Mouse (Mus musculus): ENCODE results near the gene Hist1h2ad. TPM values are rescaled to one million over a fixed set of nuclear protein-coding genes. Genes with fewer than 3 reads are reported as not detected.
"Not testable (repeated sequence)": the region's sequence is repeated elsewhere in the genome, so short reads cannot be mapped to it uniquely, and the experiment has no call there.

Gene Hist1h2ad
- polyA plus RNA-seq, 1 experiment from 2014 or later: 0.84 TPM

DNA sequence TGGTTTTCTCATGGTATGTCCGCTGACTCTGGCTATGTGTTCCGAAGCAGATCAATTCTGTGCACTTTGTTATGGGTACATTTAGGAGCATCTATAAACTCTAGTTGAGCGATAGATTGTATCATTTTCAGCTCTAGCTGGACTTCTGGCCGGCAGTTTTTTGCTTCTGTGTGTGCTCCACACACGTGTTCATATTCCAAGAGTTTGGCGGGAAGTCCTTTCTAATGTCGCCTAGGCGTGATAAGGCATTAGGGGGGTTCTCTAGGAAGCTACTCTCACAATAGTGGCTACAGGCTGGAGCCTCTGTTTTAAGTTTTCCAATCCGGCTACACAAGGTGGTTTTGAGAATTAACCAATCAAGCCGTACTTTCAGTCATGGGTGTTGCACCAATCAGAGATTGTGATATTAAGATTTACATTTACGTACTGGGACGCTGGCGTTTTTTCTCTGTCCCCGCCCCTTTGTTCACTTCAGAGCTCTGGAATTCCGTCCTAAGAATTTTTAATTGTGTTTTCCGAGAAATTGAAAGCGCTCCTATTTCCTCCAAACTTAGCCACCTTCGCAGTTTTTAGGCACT, 18.3 kb upstream of the Hist1h2ad start:
- peak overlapping the region; percentile 91 for H3K9ac ChIP-seq (ENCODE audit: low read depth, low read length)
- ATAC-seq (replicated peaks; ENCODE audit: low FRiP score) (peak; percentile 66), DNase-seq (ENCODE audit: low spot score) (peak; percentile 75)
- H3K27me3 ChIP-seq (replicated peaks; ENCODE audit: control insufficient read depth, insufficient read depth, low read length): no peaks in the 10 kb centered on the region
- peak overlapping the region; percentile 100 for H3K27ac ChIP-seq (ENCODE audit: low read depth, low read length)
- WGBS: under 1% methylated on average over 18 of the region's 18 CpGs
- H3K9me3 ChIP-seq (ENCODE audit: control insufficient read depth, low read length): no peaks in the 10 kb centered on the region
- H3K36me3 ChIP-seq (ENCODE audit: control insufficient read depth, insufficient read depth, low read length): no peaks in the 10 kb centered on the region
- H3K4me1 ChIP-seq (replicated peaks; ENCODE audit: control insufficient read depth, insufficient read depth, low read length): 0 out of 2 replicates have a peak, but pooled peaks cover 8% of the 10 kb centered on the region
- H3K4me3 ChIP-seq (ENCODE audit: low read depth, low read length): peak overlapping the region; percentile 56
- H3K4me2 ChIP-seq: peak overlapping the region; percentile 83

- 67% methylated on average over 3 of the region's 3 CpGs for WGBS
Observed at GRCm38 (mm10) chr13:23556906-23557305, 17.3 kb upstream of the Hist1h2ad start.

DNA sequence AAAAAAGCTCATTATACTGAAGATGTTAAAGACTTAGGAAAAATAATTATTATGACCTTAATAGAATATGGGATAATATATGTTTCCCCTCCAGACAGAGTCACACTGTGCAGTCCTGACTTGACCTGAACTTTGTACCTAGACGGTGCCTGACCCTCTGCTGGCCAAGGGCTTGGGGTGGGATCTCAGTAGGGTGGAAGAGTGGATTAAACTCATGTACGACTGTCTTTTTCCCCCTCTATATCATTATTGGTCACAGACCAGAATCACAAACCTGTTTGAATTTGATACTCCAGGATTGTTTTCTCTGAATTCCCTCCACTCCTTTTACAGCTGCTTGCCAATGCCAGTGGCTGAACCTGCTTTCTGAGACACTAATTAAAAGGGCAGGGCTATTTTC, 13.5 kb upstream of the Hist1h2ad start:
- ATAC-seq (replicated peaks; ENCODE audit: low FRiP score): not testable (repeated sequence)
- peak overlapping the region; percentile 50; the same call in 1 of the 2 replicates for H3K9ac ChIP-seq (ENCODE audit: low read depth, low read length)

More at GRCm38 (mm10) chr13:23556906-23557305, 17.3 kb upstream of the Hist1h2ad start:
- Histone ChIP-seq H3K9ac (ENCODE audit: low read depth, low read length) (peak overlapping the region; percentile 91; the same call in 1 of the 2 replicates), H3K4me1 (replicated peaks; ENCODE audit: control insufficient read depth, insufficient read depth, low read length) (0 out of 2 replicates have a peak, but pooled peaks cover 7% of the 10 kb centered on the region), H3K27ac (ENCODE audit: low read depth, low read length) (peak overlapping the region; percentile 100), H3K27me3 (replicated peaks; ENCODE audit: control insufficient read depth, insufficient read depth, low read length) (no peaks in the 10 kb centered on the region), H3K4me2 (peak overlapping the region; percentile 83), H3K9me3 (ENCODE audit: control insufficient read depth, low read length) (no peaks in the 10 kb centered on the region), H3K36me3 (ENCODE audit: control insufficient read depth, insufficient read depth, low read length) (no peaks in the 10 kb centered on the region), H3K4me3 (ENCODE audit: low read depth, low read length) (peak overlapping the region; percentile 56)
- ATAC-seq (replicated peaks; ENCODE audit: low FRiP score) (no peak), DNase-seq (ENCODE audit: low spot score) (no peak)

GRCm38 (mm10) chr13:23561531-23561882, 12.7 kb upstream of the Hist1h2ad start:
- Histone ChIP-seq H3K4me3 (ENCODE audit: low read depth, low read length) (peak overlapping the region; percentile 37), H3K9ac (ENCODE audit: low read depth, low read length) (peak overlapping the region; percentile 48), H3K4me2 (peak overlapping the region; percentile 48), H3K27ac (ENCODE audit: low read depth, low read length) (peak overlapping the region; percentile 100)
- H3K27me3 ChIP-seq (replicated peaks; ENCODE audit: control insufficient read depth, insufficient read depth, low read length); H3K9me3 ChIP-seq (ENCODE audit: control insufficient read depth, low read length); H3K4me1 ChIP-seq (replicated peaks; ENCODE audit: control insufficient read depth, insufficient read depth, low read length); ATAC-seq (replicated peaks; ENCODE audit: low FRiP score); H3K36me3 ChIP-seq (ENCODE audit: control insufficient read depth, insufficient read depth, low read length); DNase-seq (ENCODE audit: low spot score): not testable (repeated sequence)
- WGBS: 0% methylated on average over 2 of the region's 5 CpGs

More for the DNA sequence above, 13.5 kb upstream of the Hist1h2ad start:
- peak overlapping the region; percentile 64 for H3K27ac ChIP-seq (ENCODE audit: low read depth, low read length)
- H3K4me2 ChIP-seq: peak overlapping the region; percentile 47
- H3K9me3 ChIP-seq (ENCODE audit: control insufficient read depth, low read length); H3K27me3 ChIP-seq (replicated peaks; ENCODE audit: control insufficient read depth, insufficient read depth, low read length); H3K4me1 ChIP-seq (replicated peaks; ENCODE audit: control insufficient read depth, insufficient read depth, low read length); H3K36me3 ChIP-seq (ENCODE audit: control insufficient read depth, insufficient read depth, low read length): not testable (repeated sequence)
- peak; percentile 51 for DNase-seq (ENCODE audit: low spot score)
- 0 out of 2 replicates have a peak overlapping the region, but pooled peaks have one; percentile 10 for H3K4me3 ChIP-seq (ENCODE audit: low read depth, low read length)
- WGBS: 27% methylated on average over 2 of the region's 2 CpGs

DNA sequence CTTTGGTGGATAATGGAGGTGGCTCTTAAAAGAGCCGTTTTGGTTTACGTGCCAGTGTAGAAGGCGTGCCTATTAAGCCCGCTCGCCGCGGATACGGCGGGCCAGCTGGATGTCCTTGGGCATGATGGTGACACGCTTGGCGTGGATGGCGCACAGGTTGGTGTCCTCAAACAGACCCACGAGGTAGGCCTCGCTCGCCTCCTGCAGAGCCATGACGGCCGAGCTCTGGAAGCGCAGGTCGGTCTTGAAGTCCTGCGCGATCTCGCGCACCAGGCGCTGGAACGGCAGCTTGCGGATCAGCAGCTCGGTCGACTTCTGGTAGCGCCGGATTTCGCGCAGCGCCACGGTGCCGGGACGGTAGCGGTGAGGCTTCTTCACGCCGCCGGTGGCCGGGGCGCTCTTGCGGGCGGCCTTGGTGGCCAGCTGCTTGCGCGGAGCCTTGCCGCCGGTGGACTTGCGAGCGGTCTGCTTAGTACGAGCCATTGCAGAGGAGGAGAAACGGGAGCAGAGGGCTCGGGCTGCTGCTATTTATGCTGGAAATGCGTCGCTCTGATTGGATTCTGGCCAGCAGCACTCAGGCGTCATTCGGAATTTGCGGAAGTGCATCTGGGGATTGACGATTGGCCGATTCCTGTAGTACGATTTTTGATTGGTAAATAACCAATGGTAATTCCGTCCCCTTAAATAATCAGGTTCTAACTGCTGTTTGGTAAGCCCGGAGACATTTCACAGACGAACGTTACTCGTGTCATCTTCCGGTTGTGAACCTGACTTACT, 12.1 kb upstream of the Hist1h2ad start, which contains the start of gene Hist1h3e:
TSS of gene Hist1h3e (minus strand) at position 487 of the 777 bp plus-strand sequence.
- peak within 1 kb of the TSS; percentile 77 for H3K9ac ChIP-seq (ENCODE audit: low read depth, low read length)
- H3K4me2 ChIP-seq: peak within 1 kb of the TSS; percentile 81
- H3K36me3 ChIP-seq (ENCODE audit: control insufficient read depth, insufficient read depth, low read length); H3K27me3 ChIP-seq (replicated peaks; ENCODE audit: control insufficient read depth, insufficient read depth, low read length); H3K9me3 ChIP-seq (ENCODE audit: control insufficient read depth, low read length); H3K4me1 ChIP-seq (replicated peaks; ENCODE audit: control insufficient read depth, insufficient read depth, low read length): not testable (repeated sequence)
- peak; percentile 93 for ATAC-seq (replicated peaks; ENCODE audit: low FRiP score)
- peak within 1 kb of the TSS; percentile 100 for H3K27ac ChIP-seq (ENCODE audit: low read depth, low read length)
- peak; percentile 91 for DNase-seq (ENCODE audit: low spot score)
- H3K4me3 ChIP-seq (ENCODE audit: low read depth, low read length): peak within 1 kb of the TSS; percentile 39
- under 1% methylated on average over 55 of the region's 67 CpGs for WGBS

- Histone ChIP-seq H3K27ac (ENCODE audit: low read depth, low read length) (peak overlapping the region; percentile 100), H3K9me3 (ENCODE audit: control insufficient read depth, low read length) (no peaks in the 10 kb centered on the region), H3K4me1 (replicated peaks; ENCODE audit: control insufficient read depth, insufficient read depth, low read length) (no peaks in the 10 kb centered on the region), H3K9ac (ENCODE audit: low read depth, low read length) (peak overlapping the region; percentile 77), H3K4me2 (peak overlapping the region; percentile 81), H3K36me3 (ENCODE audit: control insufficient read depth, insufficient read depth, low read length) (no peaks in the 10 kb centered on the region), H3K27me3 (replicated peaks; ENCODE audit: control insufficient read depth, insufficient read depth, low read length) (no peaks in the 10 kb centered on the region), H3K4me3 (ENCODE audit: low read depth, low read length) (peak overlapping the region; percentile 39)
- peak; percentile 44 for DNase-seq (ENCODE audit: low spot score)
- WGBS: 2% methylated on average over 18 of the region's 18 CpGs
- ATAC-seq (replicated peaks; ENCODE audit: low FRiP score): peak; percentile 34
Observed at GRCm38 (mm10) chr13:23562699-23563462, 11.3 kb upstream of the Hist1h2ad start.

- no peaks in the 10 kb centered on the region for H3K9me3 ChIP-seq (ENCODE audit: control insufficient read depth, low read length)
- no peaks in the 10 kb centered on the region for H3K36me3 ChIP-seq (ENCODE audit: control insufficient read depth, insufficient read depth, low read length)
- H3K4me1 ChIP-seq (replicated peaks; ENCODE audit: control insufficient read depth, insufficient read depth, low read length): no peaks in the 10 kb centered on the region
- H3K4me2 ChIP-seq: no peak overlapping the region
- H3K27ac ChIP-seq (ENCODE audit: low read depth, low read length): peak overlapping the region; percentile 100; the same call in 1 of the 2 replicates
- whole genome bisulfite sequencing: 84% methylated on average over 2 of the region's 2 CpGs
- no peaks in the 10 kb centered on the region for H3K27me3 ChIP-seq (replicated peaks; ENCODE audit: control insufficient read depth, insufficient read depth, low read length)
- no peak overlapping the region for H3K9ac ChIP-seq (ENCODE audit: low read depth, low read length)
- no peak for ATAC-seq (replicated peaks; ENCODE audit: low FRiP score)
- H3K4me3 ChIP-seq (ENCODE audit: low read depth, low read length): no peak overlapping the region
- no peak for DNase-seq (ENCODE audit: low spot score)
Observed at GRCm38 (mm10) chr13:23564482-23564881, 9.7 kb upstream of the Hist1h2ad start.

DNA sequence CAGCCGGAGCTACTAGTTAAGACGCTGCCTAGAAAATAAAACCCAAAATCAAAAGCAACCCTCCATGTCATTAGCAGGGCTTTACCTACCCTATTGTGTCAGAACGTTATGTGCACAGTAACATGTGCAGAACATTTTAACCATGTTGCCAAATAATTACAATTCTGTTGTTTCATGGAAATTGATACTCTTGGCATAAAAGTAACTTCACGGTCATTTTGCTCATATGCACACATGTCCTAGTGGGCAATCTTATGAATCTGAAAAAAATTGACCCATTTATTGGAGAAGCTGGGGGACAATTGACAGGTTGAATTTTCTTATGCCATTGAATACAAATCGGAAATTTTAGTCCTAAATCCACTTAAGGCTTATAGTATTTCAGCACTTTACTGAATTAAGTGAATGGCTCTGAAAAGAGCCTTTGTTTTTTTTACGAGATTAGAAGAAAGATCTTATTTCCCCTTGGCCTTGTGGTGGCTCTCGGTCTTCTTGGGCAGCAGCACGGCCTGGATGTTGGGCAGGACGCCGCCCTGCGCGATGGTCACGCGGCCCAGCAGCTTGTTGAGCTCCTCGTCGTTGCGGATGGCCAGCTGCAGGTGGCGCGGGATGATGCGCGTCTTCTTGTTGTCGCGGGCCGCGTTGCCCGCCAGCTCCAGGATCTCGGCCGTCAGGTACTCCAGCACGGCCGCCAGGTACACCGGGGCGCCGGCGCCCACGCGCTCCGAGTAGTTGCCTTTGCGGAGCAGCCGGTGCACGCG, 3.7 kb upstream of the Hist1h2ad start:
- WGBS: 2% methylated on average over 24 of the region's 41 CpGs
- H3K36me3 ChIP-seq (ENCODE audit: control insufficient read depth, insufficient read depth, low read length); H3K27me3 ChIP-seq (replicated peaks; ENCODE audit: control insufficient read depth, insufficient read depth, low read length); H3K4me1 ChIP-seq (replicated peaks; ENCODE audit: control insufficient read depth, insufficient read depth, low read length); DNase-seq (ENCODE audit: low spot score); H3K9me3 ChIP-seq (ENCODE audit: control insufficient read depth, low read length); ATAC-seq (replicated peaks; ENCODE audit: low FRiP score): not testable (repeated sequence)
- H3K9ac ChIP-seq (ENCODE audit: low read depth, low read length): peak overlapping the region; percentile 69
- H3K4me3 ChIP-seq (ENCODE audit: low read depth, low read length): peak overlapping the region; percentile 37
- H3K4me2 ChIP-seq: peak overlapping the region; percentile 66
- H3K27ac ChIP-seq (ENCODE audit: low read depth, low read length): peak overlapping the region; percentile 97

All from liver, embryonic 11.5 days (tissue).